Mouse (Mus musculus) bone marrow macrophage, adult 2 months (primary cell): ENCODE data around the gene Gm12117.

ENCODE experiments used
- CTCF ChIP-seq: IDR thresholded peaks from 2 replicates; pipeline ENCODE4 v1.5.1; 2012; ENCODE audit warnings: low read depth, mild to moderate bottlenecking, low read length, moderate library complexity
- POLR2A ChIP-seq: IDR thresholded peaks from 2 replicates; pipeline ENCODE4 v1.6.1; 2012; ENCODE audit warnings: mild to moderate bottlenecking, low read depth, low read length, borderline replicate concordance

GRCm38 (mm10) chr11:33300859-33301258, 24.3 kb upstream of the Gm12117 start:
- TF ChIP-seq CTCF (no peak), POLR2A (no peak)
